ENCODE assay signal across 9 mouse cellular contexts in the genomic region with DNA sequence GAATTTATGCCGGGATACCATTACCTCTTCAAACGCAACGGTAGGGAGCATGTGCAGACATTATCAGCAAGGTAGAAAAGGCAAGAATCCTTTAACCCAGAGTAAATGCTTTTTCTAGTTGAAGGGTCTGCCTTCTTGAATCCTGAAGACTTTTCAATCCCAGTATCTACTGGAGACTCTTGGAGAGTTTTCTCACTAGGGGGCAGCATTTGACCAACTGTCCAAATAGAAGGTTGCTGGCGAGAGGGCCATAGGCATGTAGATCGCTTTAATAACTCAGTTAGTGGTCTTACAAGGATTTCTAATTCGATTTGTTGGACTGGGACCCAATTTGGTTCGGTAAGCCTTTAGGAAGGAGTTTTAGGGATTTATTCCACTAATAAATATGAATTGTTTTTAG.
DNase-seq lines count a peak whose midpoint lies in the region; ATAC-seq and TF ChIP-seq lines count a peak whose summit lies in the region.
"Had no signal": no experiment of that assay in that cellular context is flagged by ENCODE, and none has a peak within 500 bp of the region (broad histone marks: within the 10 kb centered on the region; RNA-seq: fewer than 3 reads in every experiment).

No protein-coding gene starts in this region.

- H3K27ac ChIP-seq in forebrain, embryonic 12.5 days: no peak overlapping the region
- H3K27ac ChIP-seq: midbrain, embryonic 12.5 days had no signal

- H3K4me3 ChIP-seq in E14TG2a.4 (replicated peaks; ENCODE audit: low read length): no peak overlapping the region
- H3K4me3 ChIP-seq in forebrain, embryonic 12.5 days (replicated peaks): no peak overlapping the region
- H3K4me3 ChIP-seq: midbrain, embryonic 12.5 days had no signal

- ATAC-seq in frontal cortex, adult (ENCODE audit: low TSS enrichment): peak; percentile 74
- ATAC-seq in forebrain, embryonic 12.5 days (ENCODE audit: low FRiP score): no peak

- H3K4me2 ChIP-seq in forebrain, embryonic 12.5 days: no peak overlapping the region
- H3K4me2 ChIP-seq: midbrain, embryonic 12.5 days had no signal

- peak; percentile 54 for DNase-seq in heart, postnatal 4 days
- DNase-seq in heart, adult 9 months (ENCODE audit: low spot score in 2 of 2): no peak
- DNase-seq in c-Kit-positive CD71-positive TER-119-negative erythroid progenitor cells, embryonic 14.5 days (ENCODE audit: low read depth): peak; percentile 6
- DNase-seq in lung, postnatal 36 days: peak; percentile 66
- DNase-seq in spleen, postnatal 36 days (ENCODE audit: low spot score in 2 of 2): no peak

- no peak overlapping the region for H3K9ac ChIP-seq in forebrain, embryonic 12.5 days
- H3K9ac ChIP-seq: midbrain, embryonic 12.5 days had no signal

- 43% methylated on average over 7 of the region's 7 CpGs for WGBS in forebrain, embryonic 12.5 days

- peaks cover 9% of the 10 kb centered on the region; the same call in 1 of the 2 replicates for H3K4me1 ChIP-seq in E14TG2a.4 (replicated peaks; ENCODE audit: low read depth, low read length)
- H3K4me1 ChIP-seq in forebrain, embryonic 12.5 days: no peaks in the 10 kb centered on the region
- H3K4me1 ChIP-seq: midbrain, embryonic 12.5 days had no signal

- no peaks in the 10 kb centered on the region for H3K27me3 ChIP-seq in E14TG2a.4 (ENCODE audit: insufficient read depth, low read length)
- H3K27me3 ChIP-seq in forebrain, embryonic 12.5 days: peaks cover 7% of the 10 kb centered on the region; the same call in 1 of the 2 replicates
- H3K27me3 ChIP-seq: midbrain, embryonic 12.5 days had no signal

- no peaks in the 10 kb centered on the region for H3K36me3 ChIP-seq in E14TG2a.4 (ENCODE audit: insufficient read depth, low read length)
- no peaks in the 10 kb centered on the region for H3K36me3 ChIP-seq in forebrain, embryonic 12.5 days (replicated peaks)
- H3K36me3 ChIP-seq: midbrain, embryonic 12.5 days had no signal

- peak; percentile 49 for TF ChIP-seq CTCF in E14TG2a.4 (conservative IDR thresholded peaks at IDR 0.05; ENCODE audit: low read length)

- H3K9me3 ChIP-seq in E14TG2a.4 (ENCODE audit: low read length): no peaks in the 10 kb centered on the region
- no peaks in the 10 kb centered on the region for H3K9me3 ChIP-seq in forebrain, embryonic 12.5 days
- H3K9me3 ChIP-seq: midbrain, embryonic 12.5 days had no signal

Comparison
In these comparisons a context has a peak if more than half of its experiments do, and no peak if none do; other contexts are left out.
1. DNase-seq: peak in heart, postnatal 4 days (single experiment), c-Kit-positive CD71-positive TER-119-negative erythroid progenitor cells, embryonic 14.5 days (single experiment) and lung, postnatal 36 days (single experiment); none in heart, adult 9 months (0 of 2) and spleen, postnatal 36 days (0 of 2).